Mouse (Mus musculus): ENCODE data around the gene Hsh2d. TPM values are rescaled to one million over a fixed set of nuclear protein-coding genes. Genes with fewer than 3 reads are reported as not detected.

The Hsh2d gene
- polyA plus RNA-seq, 1 experiment from 2014 or later: 0.18 TPM

GRCm38 (mm10) chr8:72220758-72221157, 31.3 kb downstream of the Hsh2d start:
- DNase-seq (ENCODE audit: low spot score) (no peak), ATAC-seq (replicated peaks; ENCODE audit: low FRiP score) (no peak)
- Histone ChIP-seq H3K4me3 (ENCODE audit: low read depth, low read length) (peak overlapping the region; percentile 89), H3K4me2 (peak overlapping the region; percentile 92), H3K4me1 (replicated peaks; ENCODE audit: control insufficient read depth, insufficient read depth, low read length) (peaks cover 8% of the 10 kb centered on the region), H3K9ac (ENCODE audit: low read depth, low read length) (peak overlapping the region; percentile 84), H3K27me3 (replicated peaks; ENCODE audit: control insufficient read depth, insufficient read depth, low read length) (no peaks in the 10 kb centered on the region), H3K9me3 (ENCODE audit: control insufficient read depth, low read length) (no peaks in the 10 kb centered on the region), H3K36me3 (ENCODE audit: control insufficient read depth, insufficient read depth, low read length) (peaks cover 23% of the 10 kb centered on the region), H3K27ac (ENCODE audit: low read depth, low read length) (no peak overlapping the region)
- 90% methylated on average over 4 of the region's 4 CpGs for WGBS

- WGBS: 92% methylated on average over 5 of the region's 5 CpGs
- Histone ChIP-seq H3K4me1 (replicated peaks; ENCODE audit: control insufficient read depth, insufficient read depth, low read length) (peaks cover 8% of the 10 kb centered on the region), H3K36me3 (ENCODE audit: control insufficient read depth, insufficient read depth, low read length) (peaks cover 23% of the 10 kb centered on the region), H3K27me3 (replicated peaks; ENCODE audit: control insufficient read depth, insufficient read depth, low read length) (no peaks in the 10 kb centered on the region), H3K27ac (ENCODE audit: low read depth, low read length) (no peak overlapping the region), H3K4me3 (ENCODE audit: low read depth, low read length) (no peak overlapping the region), H3K4me2 (no peak overlapping the region), H3K9ac (ENCODE audit: low read depth, low read length) (no peak overlapping the region), H3K9me3 (ENCODE audit: control insufficient read depth, low read length) (no peaks in the 10 kb centered on the region)
- ATAC-seq (replicated peaks; ENCODE audit: low FRiP score) (no peak), DNase-seq (ENCODE audit: low spot score) (no peak)
Measured at GRCm38 (mm10) chr8:72222656-72223055, 33.2 kb downstream of the Hsh2d start.

- ATAC-seq (replicated peaks; ENCODE audit: low FRiP score): peak; percentile 91
- under 1% methylated on average over 54 of the region's 54 CpGs for WGBS
Measured at GRCm38 (mm10) chr8:72239499-72240402, 50.3 kb downstream of the Hsh2d start, which contains the start of gene Ap1m1. Gene Ap1m1, plus strand, starts transcription at chr8:72240018.

GRCm38 (mm10) chr8:72240403-72240763, 50.9 kb downstream of the Hsh2d start:
- Histone ChIP-seq H3K4me2 (peak overlapping the region; percentile 77), H3K9ac (ENCODE audit: low read depth, low read length) (peak overlapping the region; percentile 71), H3K27ac (ENCODE audit: low read depth, low read length) (peak overlapping the region; percentile 93), H3K4me3 (ENCODE audit: low read depth, low read length) (peak overlapping the region; percentile 75), H3K9me3 (ENCODE audit: control insufficient read depth, low read length) (no peaks in the 10 kb centered on the region), H3K4me1 (replicated peaks; ENCODE audit: control insufficient read depth, insufficient read depth, low read length) (peaks cover 10% of the 10 kb centered on the region), H3K36me3 (ENCODE audit: control insufficient read depth, insufficient read depth, low read length) (no peaks in the 10 kb centered on the region), H3K27me3 (replicated peaks; ENCODE audit: control insufficient read depth, insufficient read depth, low read length) (no peaks in the 10 kb centered on the region)
- ATAC-seq (replicated peaks; ENCODE audit: low FRiP score) (peak; percentile 38), DNase-seq (ENCODE audit: low spot score) (no peak)
- WGBS: under 1% methylated on average over 24 of the region's 24 CpGs

More at GRCm38 (mm10) chr8:72239499-72240402, 50.3 kb downstream of the Hsh2d start, which contains the start of gene Ap1m1:
- H3K9me3 ChIP-seq (ENCODE audit: control insufficient read depth, low read length): no peaks in the 10 kb centered on the region
- H3K27me3 ChIP-seq (replicated peaks; ENCODE audit: control insufficient read depth, insufficient read depth, low read length): no peaks in the 10 kb centered on the region
- peak within 1 kb of the TSS; percentile 71 for H3K9ac ChIP-seq (ENCODE audit: low read depth, low read length)
- H3K36me3 ChIP-seq (ENCODE audit: control insufficient read depth, insufficient read depth, low read length): no peaks in the 10 kb centered on the region
- H3K4me2 ChIP-seq: peak within 1 kb of the TSS; percentile 77
- peak within 1 kb of the TSS; percentile 93 for H3K27ac ChIP-seq (ENCODE audit: low read depth, low read length)
- DNase-seq (ENCODE audit: low spot score): peak; percentile 99
- peak within 1 kb of the TSS; percentile 75 for H3K4me3 ChIP-seq (ENCODE audit: low read depth, low read length)
- peaks cover 10% of the 10 kb centered on the region for H3K4me1 ChIP-seq (replicated peaks; ENCODE audit: control insufficient read depth, insufficient read depth, low read length)

- Histone ChIP-seq H3K9ac (ENCODE audit: low read depth, low read length) (no peak overlapping the region), H3K27ac (ENCODE audit: low read depth, low read length) (no peak overlapping the region), H3K4me1 (replicated peaks; ENCODE audit: control insufficient read depth, insufficient read depth, low read length) (peaks cover 10% of the 10 kb centered on the region), H3K4me3 (ENCODE audit: low read depth, low read length) (peak overlapping the region; percentile 75), H3K4me2 (peak overlapping the region; percentile 77), H3K9me3 (ENCODE audit: control insufficient read depth, low read length) (no peaks in the 10 kb centered on the region), H3K36me3 (ENCODE audit: control insufficient read depth, insufficient read depth, low read length) (peaks cover 1% of the 10 kb centered on the region; the same call in 1 of the 2 replicates), H3K27me3 (replicated peaks; ENCODE audit: control insufficient read depth, insufficient read depth, low read length) (no peaks in the 10 kb centered on the region)
- DNase-seq (ENCODE audit: low spot score) (no peak), ATAC-seq (replicated peaks; ENCODE audit: low FRiP score) (no peak)
- 67% methylated on average over 7 of the region's 7 CpGs for WGBS
Measured at GRCm38 (mm10) chr8:72240951-72241350, 51.5 kb downstream of the Hsh2d start.

GRCm38 (mm10) chr8:72242226-72242625, 52.8 kb downstream of the Hsh2d start:
- H3K27ac ChIP-seq (ENCODE audit: low read depth, low read length): no peak overlapping the region
- H3K27me3 ChIP-seq (replicated peaks; ENCODE audit: control insufficient read depth, insufficient read depth, low read length): no peaks in the 10 kb centered on the region
- no peak overlapping the region; the same call in 1 of the 2 replicates for H3K9ac ChIP-seq (ENCODE audit: low read depth, low read length)
- H3K9me3 ChIP-seq (ENCODE audit: control insufficient read depth, low read length): no peaks in the 10 kb centered on the region
- ATAC-seq (replicated peaks; ENCODE audit: low FRiP score) (no peak), DNase-seq (ENCODE audit: low spot score) (no peak)
- peaks cover 3% of the 10 kb centered on the region; the same call in 1 of the 2 replicates for H3K36me3 ChIP-seq (ENCODE audit: control insufficient read depth, insufficient read depth, low read length)
- WGBS: 90% methylated on average over 1 of the region's 1 CpGs
- H3K4me3 ChIP-seq (ENCODE audit: low read depth, low read length): no peak overlapping the region
- H3K4me2 ChIP-seq: no peak overlapping the region
- peaks cover 10% of the 10 kb centered on the region for H3K4me1 ChIP-seq (replicated peaks; ENCODE audit: control insufficient read depth, insufficient read depth, low read length)

- DNase-seq (ENCODE audit: low spot score) (no peak), ATAC-seq (replicated peaks; ENCODE audit: low FRiP score) (no peak)
- Histone ChIP-seq H3K4me3 (ENCODE audit: low read depth, low read length) (no peak overlapping the region), H3K9me3 (ENCODE audit: control insufficient read depth, low read length) (no peaks in the 10 kb centered on the region), H3K9ac (ENCODE audit: low read depth, low read length) (no peak overlapping the region), H3K4me1 (replicated peaks; ENCODE audit: control insufficient read depth, insufficient read depth, low read length) (peaks cover 10% of the 10 kb centered on the region), H3K36me3 (ENCODE audit: control insufficient read depth, insufficient read depth, low read length) (peaks cover 11% of the 10 kb centered on the region), H3K27ac (ENCODE audit: low read depth, low read length) (no peak overlapping the region), H3K4me2 (no peak overlapping the region), H3K27me3 (replicated peaks; ENCODE audit: control insufficient read depth, insufficient read depth, low read length) (no peaks in the 10 kb centered on the region)
- 43% methylated on average over 2 of the region's 2 CpGs for WGBS
Measured at GRCm38 (mm10) chr8:72244610-72245009, 55.2 kb downstream of the Hsh2d start.
